Mouse (Mus musculus) liver, adult 2 months (tissue): ENCODE results near the gene Flt4.

Experiments
- CTCF ChIP-seq: fragments of 200-500 bp; IDR thresholded peaks from 2 replicates; pipeline ENCODE4 v1.5.1; 2011; ENCODE audit warnings: low read depth, low read length, control low read depth
- POLR2A ChIP-seq: fragments of 200-500 bp; IDR thresholded peaks from 2 replicates; pipeline ENCODE4 v1.6.1; 2011; ENCODE audit warnings: low read length, control low read depth; ENCODE audit not compliant: insufficient read depth; ENCODE audit errors: extremely low read depth

GRCm38 (mm10) chr11:49663310-49663709 is 54.2 kb downstream of the Flt4 start, which contains the start of gene Scgb3a1:
- TF ChIP-seq POLR2A = no peak
- no peak for TF ChIP-seq CTCF
